Mouse (Mus musculus) testis, adult 2 months (tissue): Measurements from ENCODE around the gene Nudt9.

ENCODE experiments used
- CTCF ChIP-seq: fragments of 200-500 bp; IDR thresholded peaks from 2 replicates; pipeline ENCODE4 v1.5.1; 2012; ENCODE audit warnings: low read depth, mild to moderate bottlenecking, inconsistent platforms, low read length, moderate library complexity; ENCODE audit not compliant: control insufficient read depth, insufficient read depth, insufficient replicate concordance
- POLR2A ChIP-seq: fragments of 200-500 bp; IDR thresholded peaks from 2 replicates; pipeline ENCODE4 v1.6.1; 2012; ENCODE audit warnings: low read depth, mild to moderate bottlenecking, inconsistent platforms, low read length, moderate library complexity; ENCODE audit not compliant: control insufficient read depth

DNA sequence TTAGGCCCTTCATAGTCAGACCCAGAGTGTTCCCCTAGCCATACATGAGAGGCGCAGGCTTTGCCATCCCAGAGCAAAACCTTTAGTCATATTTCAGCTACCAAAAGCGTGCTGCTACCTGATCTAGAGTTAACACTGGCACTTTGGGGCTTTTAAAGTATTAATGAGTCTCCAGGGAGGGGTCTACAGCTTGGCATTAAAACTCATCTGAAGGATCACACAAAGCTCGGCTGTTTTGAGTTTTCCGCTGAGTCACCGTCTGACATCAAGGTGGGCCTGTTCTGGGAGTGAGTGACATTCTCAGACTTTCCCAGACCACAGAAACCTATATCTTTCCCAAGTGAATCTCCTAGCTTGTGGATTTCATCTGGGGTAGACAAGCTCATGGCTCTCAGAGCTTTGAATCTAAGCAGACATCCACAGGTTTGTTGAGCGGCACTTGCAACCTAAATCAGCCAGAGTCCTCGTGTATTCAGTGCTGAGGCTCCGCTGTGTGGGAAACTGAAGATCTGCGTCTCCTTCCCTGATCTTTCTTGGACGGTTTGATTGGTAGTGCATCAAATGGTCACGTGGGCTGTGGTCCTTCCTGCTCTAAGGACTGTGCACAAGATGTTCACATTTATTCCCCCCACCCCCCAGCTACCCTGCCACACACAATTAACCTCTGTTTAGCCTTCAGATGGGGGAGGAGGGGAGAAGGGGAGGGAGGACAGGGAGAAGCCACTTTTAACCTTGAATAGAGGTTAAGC is 62.2 kb downstream of the Nudt9 start:
- TF ChIP-seq CTCF: no peak
- TF ChIP-seq POLR2A: no peak
